Mouse (Mus musculus): ENCODE data around the gene B4galt5. TPM values are rescaled to one million over a fixed set of nuclear protein-coding genes. Genes with fewer than 3 reads are reported as not detected.
A peak's percentile ranks its signal among the peaks of the same experiment; 100 is the strongest.

The B4galt5 gene
- polyA plus RNA-seq, 1 experiment: 5.8 TPM

DNA sequence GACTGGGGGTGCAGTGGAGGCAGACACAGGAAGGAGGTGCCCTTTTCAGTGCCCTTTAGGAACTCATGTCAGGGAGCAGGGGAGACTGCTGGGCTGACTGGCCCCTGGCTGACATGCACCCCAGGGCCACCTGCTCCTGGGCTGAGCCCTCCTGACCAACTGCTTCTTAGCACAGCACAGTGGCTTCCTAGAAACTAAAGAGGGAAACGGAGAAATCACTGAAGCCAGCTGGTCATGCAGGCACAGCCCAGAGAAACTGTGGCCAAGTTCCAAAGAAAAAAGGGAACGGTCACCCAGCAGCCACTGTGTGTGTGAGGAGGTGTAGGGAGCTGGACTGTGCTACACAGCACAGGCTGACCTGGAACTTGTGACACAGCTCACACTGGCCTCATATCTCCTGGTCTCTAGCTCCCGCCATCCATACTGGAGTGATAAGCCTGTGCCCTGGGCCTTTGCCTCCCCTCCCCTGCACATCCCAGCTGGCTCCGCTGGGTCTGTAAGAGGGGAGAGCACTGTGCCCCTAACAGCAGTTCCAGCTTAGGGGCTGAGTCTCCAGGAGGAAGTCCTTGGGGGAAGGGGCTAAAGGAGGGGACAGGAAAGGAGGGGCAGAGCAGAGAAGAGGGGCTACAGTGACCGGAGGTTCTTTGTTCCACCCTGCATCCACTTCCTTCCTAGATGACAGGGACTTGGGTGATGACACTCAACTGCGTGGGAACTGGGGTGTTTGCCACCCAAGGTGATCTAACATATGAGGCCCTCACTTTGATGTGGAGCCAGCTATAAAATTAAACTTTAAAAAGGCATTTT is 48.9 kb downstream of the B4galt5 start:
- Histone ChIP-seq H3K27ac (ENCODE audit: control insufficient read depth, insufficient read depth, low read depth, low read length) (no peak overlapping the region), H3K27me3 (ENCODE audit: control insufficient read depth, insufficient read depth, low read length) (no peaks in the 10 kb centered on the region), H3K4me3 (ENCODE audit: control insufficient read depth, low read depth, low read length) (no peak overlapping the region), H3K36me3 (ENCODE audit: control insufficient read depth, insufficient read depth, low read length) (no peaks in the 10 kb centered on the region), H3K4me1 (ENCODE audit: control insufficient read depth, insufficient read depth, low read length) (0 out of 2 replicates have a peak, but pooled peaks cover under 1% of the 10 kb centered on the region)
- TF ChIP-seq CTCF (IDR thresholded peaks at IDR 0.05; ENCODE audit: control insufficient read depth, insufficient read depth, insufficient replicate concordance, low read depth, low read length) (no peak), POLR2A (IDR thresholded peaks at IDR 0.05; ENCODE audit: control insufficient read depth, low read depth, low read length) (no peak)

DNA sequence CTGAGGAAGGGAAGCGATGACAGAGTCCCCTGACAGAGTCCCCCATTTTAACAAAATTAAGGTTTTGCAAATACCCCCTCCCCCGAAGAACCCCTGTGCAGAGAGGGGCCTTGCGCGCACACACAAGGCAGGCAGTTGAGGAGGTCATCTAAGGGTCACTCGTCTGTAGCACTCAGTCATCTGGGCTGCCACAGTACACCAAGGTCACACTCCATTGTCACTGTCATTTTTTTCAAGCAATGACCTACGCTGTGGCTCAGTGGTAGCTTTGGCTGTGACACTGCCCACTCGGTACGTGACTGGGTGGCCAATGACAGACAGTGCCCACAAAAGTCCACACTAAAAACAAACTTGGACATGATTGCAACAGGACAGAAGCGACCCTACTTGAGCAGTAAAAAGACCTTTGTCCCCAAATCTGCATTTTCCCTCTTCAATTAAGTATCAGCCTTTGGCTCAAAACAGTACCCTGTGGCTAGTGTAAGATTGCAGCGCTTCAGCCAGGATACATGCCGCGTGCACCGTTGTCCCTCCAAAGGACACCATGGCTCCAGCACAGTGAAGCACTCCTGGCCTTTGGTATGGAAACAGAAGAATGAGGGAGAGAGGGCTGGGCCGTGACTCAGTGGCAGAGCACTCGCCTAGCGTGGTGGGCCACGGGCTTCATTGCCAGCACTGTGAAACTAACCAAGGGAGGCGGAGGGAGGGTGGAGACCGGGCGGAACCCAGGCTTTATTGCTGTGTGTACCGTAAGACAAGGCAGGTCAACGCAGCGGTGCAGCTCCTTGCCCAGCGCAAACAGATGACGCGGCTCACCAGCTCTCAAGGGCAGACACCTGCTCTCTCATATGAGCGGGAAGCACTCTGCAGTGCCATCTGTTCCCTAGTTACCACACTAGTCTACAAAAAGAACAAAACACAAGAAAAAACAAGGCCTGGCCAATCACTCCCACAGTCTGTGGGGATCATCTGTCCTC is 50.0 kb downstream of the B4galt5 start:
- Histone ChIP-seq H3K4me1 (ENCODE audit: control insufficient read depth, insufficient read depth, low read length) (peaks cover 7% of the 10 kb centered on the region; the same call in 1 of the 2 replicates), H3K36me3 (ENCODE audit: control insufficient read depth, insufficient read depth, low read length) (no peaks in the 10 kb centered on the region), H3K27ac (ENCODE audit: control insufficient read depth, insufficient read depth, low read depth, low read length) (no peak overlapping the region), H3K4me3 (ENCODE audit: control insufficient read depth, low read depth, low read length) (no peak overlapping the region), H3K27me3 (ENCODE audit: control insufficient read depth, insufficient read depth, low read length) (no peaks in the 10 kb centered on the region)
- TF ChIP-seq CTCF (IDR thresholded peaks at IDR 0.05; ENCODE audit: control insufficient read depth, insufficient read depth, insufficient replicate concordance, low read depth, low read length) (no peak), POLR2A (IDR thresholded peaks at IDR 0.05; ENCODE audit: control insufficient read depth, low read depth, low read length) (no peak)

DNA sequence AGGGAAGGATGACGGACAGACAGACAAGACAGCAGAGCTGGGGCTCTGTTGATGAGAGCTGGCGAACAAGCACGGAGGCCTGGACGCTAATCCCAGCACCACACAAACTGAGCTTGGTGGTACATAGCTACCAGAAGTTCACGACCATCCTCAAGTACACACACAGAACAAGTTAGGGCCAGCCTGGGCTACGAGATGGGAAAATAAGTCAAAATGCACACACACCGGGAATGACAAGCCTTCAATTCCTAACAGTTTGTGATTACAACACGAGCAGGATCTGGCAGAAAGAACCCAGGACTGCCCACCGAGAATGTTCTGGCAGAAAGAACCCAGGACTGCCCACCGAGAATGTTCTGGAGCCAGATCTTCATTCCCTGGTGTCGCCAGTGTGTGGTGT is 51.0 kb downstream of the B4galt5 start:
- Histone ChIP-seq H3K27me3 (ENCODE audit: control insufficient read depth, insufficient read depth, low read length) (no peaks in the 10 kb centered on the region), H3K36me3 (ENCODE audit: control insufficient read depth, insufficient read depth, low read length) (no peaks in the 10 kb centered on the region), H3K27ac (ENCODE audit: control insufficient read depth, insufficient read depth, low read depth, low read length) (no peak overlapping the region), H3K4me1 (ENCODE audit: control insufficient read depth, insufficient read depth, low read length) (peaks cover 7% of the 10 kb centered on the region; the same call in 1 of the 2 replicates), H3K4me3 (ENCODE audit: control insufficient read depth, low read depth, low read length) (no peak overlapping the region)
- no peak for TF ChIP-seq POLR2A (IDR thresholded peaks at IDR 0.05; ENCODE audit: control insufficient read depth, low read depth, low read length)
- TF ChIP-seq CTCF (IDR thresholded peaks at IDR 0.05; ENCODE audit: control insufficient read depth, insufficient read depth, insufficient replicate concordance, low read depth, low read length): no peak

DNA sequence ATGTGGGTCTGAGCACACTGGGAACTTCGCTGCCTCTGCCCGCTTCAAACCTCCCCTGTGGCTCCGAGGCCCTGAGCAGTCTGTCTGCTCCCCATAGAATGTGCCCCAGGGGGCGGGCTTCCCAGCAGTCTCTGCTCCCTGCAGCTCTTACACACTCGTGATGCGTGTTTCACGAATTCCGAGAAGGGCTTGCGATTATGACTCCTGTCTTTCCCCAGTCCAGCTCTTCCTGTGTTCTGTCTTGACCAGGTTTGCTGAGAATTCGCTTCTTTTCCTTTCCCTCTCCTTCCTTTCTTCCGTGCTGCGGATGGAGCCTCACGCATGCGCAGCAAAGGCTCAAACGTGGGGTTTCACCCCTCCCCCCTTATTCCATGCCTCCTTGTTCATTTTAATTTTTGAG is 54.1 kb downstream of the B4galt5 start:
- peak overlapping the region; percentile 52 for H3K4me3 ChIP-seq (ENCODE audit: control insufficient read depth, low read depth, low read length)
- peaks cover 10% of the 10 kb centered on the region for H3K4me1 ChIP-seq (ENCODE audit: control insufficient read depth, insufficient read depth, low read length)
- no peaks in the 10 kb centered on the region for H3K36me3 ChIP-seq (ENCODE audit: control insufficient read depth, insufficient read depth, low read length)
- TF ChIP-seq CTCF (IDR thresholded peaks at IDR 0.05; ENCODE audit: control insufficient read depth, insufficient read depth, insufficient replicate concordance, low read depth, low read length): no peak
- TF ChIP-seq POLR2A (IDR thresholded peaks at IDR 0.05; ENCODE audit: control insufficient read depth, low read depth, low read length): no peak
- no peaks in the 10 kb centered on the region for H3K27me3 ChIP-seq (ENCODE audit: control insufficient read depth, insufficient read depth, low read length)
- no peak overlapping the region for H3K27ac ChIP-seq (ENCODE audit: control insufficient read depth, insufficient read depth, low read depth, low read length)

DNA sequence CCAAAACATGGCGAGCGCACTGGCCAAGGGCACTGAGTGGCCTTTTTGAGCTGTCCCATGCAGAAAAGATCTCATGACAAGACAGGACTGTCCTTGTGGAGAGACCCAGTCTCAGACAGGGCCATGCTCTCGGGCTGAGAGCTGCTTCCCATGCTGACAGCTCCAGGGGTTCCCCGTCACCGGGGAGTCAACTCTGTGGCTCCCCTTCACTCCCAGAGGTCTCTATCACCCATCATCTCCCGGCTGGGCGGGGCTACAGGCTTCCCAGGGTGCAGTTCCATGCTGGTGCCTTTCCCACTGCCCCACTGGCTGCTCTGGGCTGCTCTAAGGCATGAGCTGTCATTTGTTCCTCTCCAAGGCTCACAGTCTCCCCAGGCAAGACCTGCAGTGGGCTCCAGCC is 54.8 kb downstream of the B4galt5 start:
- H3K36me3 ChIP-seq (ENCODE audit: control insufficient read depth, insufficient read depth, low read length): no peaks in the 10 kb centered on the region
- H3K27ac ChIP-seq (ENCODE audit: control insufficient read depth, insufficient read depth, low read depth, low read length): no peak overlapping the region
- peaks cover 10% of the 10 kb centered on the region for H3K4me1 ChIP-seq (ENCODE audit: control insufficient read depth, insufficient read depth, low read length)
- H3K4me3 ChIP-seq (ENCODE audit: control insufficient read depth, low read depth, low read length): no peak overlapping the region
- no peak for TF ChIP-seq POLR2A (IDR thresholded peaks at IDR 0.05; ENCODE audit: control insufficient read depth, low read depth, low read length)
- no peak for TF ChIP-seq CTCF (IDR thresholded peaks at IDR 0.05; ENCODE audit: control insufficient read depth, insufficient read depth, insufficient replicate concordance, low read depth, low read length)
- H3K27me3 ChIP-seq (ENCODE audit: control insufficient read depth, insufficient read depth, low read length): no peaks in the 10 kb centered on the region

DNA sequence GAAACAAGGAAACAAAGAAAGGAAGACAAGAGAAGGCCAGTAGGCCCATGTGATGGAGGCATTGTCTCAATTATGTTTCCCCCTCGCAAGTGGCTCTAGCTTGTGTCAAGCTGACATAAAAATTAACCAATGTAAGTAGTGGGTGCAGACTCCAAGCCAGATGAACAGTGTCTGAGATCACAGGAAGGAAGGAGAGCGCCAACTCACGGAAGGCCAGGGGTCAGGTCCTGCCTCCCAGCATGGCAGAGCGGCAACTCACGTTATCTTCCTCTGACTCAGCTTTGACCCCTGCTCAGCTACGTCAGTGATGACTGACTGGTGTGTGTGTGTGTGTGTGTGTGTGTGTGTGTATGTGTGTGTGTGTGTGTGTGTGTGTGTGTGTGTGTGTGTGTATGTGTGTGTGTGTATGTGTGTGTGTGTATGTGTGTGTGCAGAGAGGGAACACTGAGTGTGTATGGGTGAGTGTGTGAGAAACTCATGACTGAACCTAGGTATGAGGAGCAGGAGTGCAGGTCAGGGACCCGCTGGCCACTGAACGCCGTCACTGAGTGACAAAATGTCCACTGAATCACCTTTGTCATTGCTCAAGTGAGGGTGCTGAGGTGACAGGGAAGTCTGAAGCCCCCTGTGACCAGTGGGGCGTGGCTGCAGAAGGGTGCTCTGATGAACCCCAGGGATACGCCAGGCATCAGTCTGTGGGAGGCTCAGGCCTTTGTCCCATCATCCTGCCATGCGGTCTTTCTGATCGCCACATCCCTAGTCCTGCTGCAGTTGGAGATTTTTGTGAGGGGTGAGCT is 55.5 kb downstream of the B4galt5 start:
- TF ChIP-seq POLR2A (IDR thresholded peaks at IDR 0.05; ENCODE audit: control insufficient read depth, low read depth, low read length) (no peak), CTCF (IDR thresholded peaks at IDR 0.05; ENCODE audit: control insufficient read depth, insufficient read depth, insufficient replicate concordance, low read depth, low read length) (no peak)
- Histone ChIP-seq H3K27ac (ENCODE audit: control insufficient read depth, insufficient read depth, low read depth, low read length) (no peak overlapping the region), H3K4me3 (ENCODE audit: control insufficient read depth, low read depth, low read length) (no peak overlapping the region), H3K36me3 (ENCODE audit: control insufficient read depth, insufficient read depth, low read length) (no peaks in the 10 kb centered on the region), H3K4me1 (ENCODE audit: control insufficient read depth, insufficient read depth, low read length) (peaks cover 10% of the 10 kb centered on the region), H3K27me3 (ENCODE audit: control insufficient read depth, insufficient read depth, low read length) (no peaks in the 10 kb centered on the region)
